Mouse (Mus musculus) bone marrow macrophage, adult 2 months (primary cell): ENCODE measurements around the gene Mrs2. TPM values are rescaled to one million over a fixed set of nuclear protein-coding genes. Genes with fewer than 3 reads are reported as not detected.
"Not testable (repeated sequence)": the region's sequence is repeated elsewhere in the genome, so short reads cannot be mapped to it uniquely, and the experiment has no call there.

Source experiments
- H3K27ac ChIP-seq: 2 replicates; pipeline ENCODE4 v1.5.1; 2012; ENCODE audit warnings: low read depth, low read length; ENCODE audit not compliant: insufficient read depth
- H3K4me1 ChIP-seq: 2 replicates; pipeline ENCODE4 v1.6.1; 2012; ENCODE audit warnings: low read length; ENCODE audit not compliant: control insufficient read depth, insufficient read depth
- H3K4me3 ChIP-seq: 2 replicates; pipeline ENCODE4 v1.5.1; 2012; ENCODE audit warnings: mild to moderate bottlenecking, low read length, moderate library complexity; ENCODE audit not compliant: insufficient read depth
- CTCF ChIP-seq: IDR thresholded peaks from 2 replicates; pipeline ENCODE4 v1.5.1; 2012; ENCODE audit warnings: low read depth, mild to moderate bottlenecking, low read length, moderate library complexity
- POLR2A ChIP-seq: IDR thresholded peaks from 2 replicates; pipeline ENCODE4 v1.6.1; 2012; ENCODE audit warnings: mild to moderate bottlenecking, low read depth, low read length, borderline replicate concordance
- polyA plus RNA-seq: library from polyadenylated mRNA; stranded (reverse); fragments of >200 nt; gene quantifications from 2 replicates; pipeline ENCODE4 v1.2.4, GENCODE M21; 2012; ENCODE audit not compliant: missing spikeins, insufficient read depth, insufficient read length

Gene Mrs2
- polyA plus RNA-seq, 1 experiment, result 15.8 TPM

GRCm38 (mm10) chr13:24981031-24981430 lies 39.1 kb downstream of the Mrs2 start:
- Histone ChIP-seq H3K4me3 (no peak overlapping the region), H3K27ac (no peak overlapping the region), H3K4me1 (peaks cover 8% of the 10 kb centered on the region)
- no peak for TF ChIP-seq POLR2A

- Histone ChIP-seq H3K4me1 (peaks cover 8% of the 10 kb centered on the region), H3K4me3 (no peak overlapping the region), H3K27ac (no peak overlapping the region)
- no peak for TF ChIP-seq POLR2A
- no peak for TF ChIP-seq CTCF
Observed at GRCm38 (mm10) chr13:24977820-24978342, 42.3 kb downstream of the Mrs2 start.

- H3K4me3 ChIP-seq, result no peak overlapping the region
- peaks cover 5% of the 10 kb centered on the region for H3K4me1 ChIP-seq
- TF ChIP-seq CTCF (no peak), POLR2A (no peak)
- no peak overlapping the region for H3K27ac ChIP-seq
Observed at GRCm38 (mm10) chr13:24976384-24976783, 43.8 kb downstream of the Mrs2 start.

GRCm38 (mm10) chr13:24971776-24972175 lies 48.4 kb downstream of the Mrs2 start:
- H3K4me3 ChIP-seq, H3K4me1 ChIP-seq, H3K27ac ChIP-seq: not testable (repeated sequence)

GRCm38 (mm10) chr13:24965846-24966201 lies 54.4 kb downstream of the Mrs2 start:
- peaks cover 5% of the 10 kb centered on the region; the same call in 1 of the 2 replicates for H3K4me1 ChIP-seq
- peak overlapping the region; percentile 50 for H3K4me3 ChIP-seq
- TF ChIP-seq CTCF (no peak), POLR2A (no peak)
- no peak overlapping the region for H3K27ac ChIP-seq

- TF ChIP-seq POLR2A (no peak), CTCF (no peak)
- no peak overlapping the region for H3K27ac ChIP-seq
- H3K4me1 ChIP-seq, result peaks cover 5% of the 10 kb centered on the region
- peak overlapping the region; percentile 50 for H3K4me3 ChIP-seq
Observed at GRCm38 (mm10) chr13:24965130-24965845, 54.9 kb downstream of the Mrs2 start.

- H3K27ac ChIP-seq, result no peak overlapping the region
- peaks cover 9% of the 10 kb centered on the region for H3K4me1 ChIP-seq
- H3K4me3 ChIP-seq, result no peak overlapping the region
- no peak for TF ChIP-seq CTCF
Observed at GRCm38 (mm10) chr13:24962119-24962518, 58.1 kb downstream of the Mrs2 start.

GRCm38 (mm10) chr13:24960084-24960483 lies 60.1 kb downstream of the Mrs2 start:
- Histone ChIP-seq H3K27ac (no peak overlapping the region; the same call in 1 of the 2 replicates), H3K4me3 (no peak overlapping the region), H3K4me1 (peaks cover 5% of the 10 kb centered on the region)
- no peak for TF ChIP-seq CTCF
- TF ChIP-seq POLR2A, result no peak

GRCm38 (mm10) chr13:24958671-24959070 lies 61.5 kb downstream of the Mrs2 start:
- no peak for TF ChIP-seq CTCF
- TF ChIP-seq POLR2A, result no peak
- H3K4me3 ChIP-seq, result no peak overlapping the region
- H3K27ac ChIP-seq, result no peak overlapping the region
- peaks cover 4% of the 10 kb centered on the region for H3K4me1 ChIP-seq

GRCm38 (mm10) chr13:24955500-24955899 lies 64.7 kb downstream of the Mrs2 start:
- TF ChIP-seq CTCF (no peak), POLR2A (no peak)

GRCm38 (mm10) chr13:24955091-24955490 lies 65.1 kb downstream of the Mrs2 start:
- H3K27ac ChIP-seq, result no peak overlapping the region
- H3K4me1 ChIP-seq, result peaks cover 2% of the 10 kb centered on the region; the same call in 1 of the 2 replicates
- no peak for TF ChIP-seq POLR2A
- no peak for TF ChIP-seq CTCF
- H3K4me3 ChIP-seq, result no peak overlapping the region

More at GRCm38 (mm10) chr13:24955500-24955899, 64.7 kb downstream of the Mrs2 start:
- Histone ChIP-seq H3K27ac (no peak overlapping the region), H3K4me1 (peaks cover 4% of the 10 kb centered on the region), H3K4me3 (no peak overlapping the region)
